ENCODE assay signal across 29 mouse cellular contexts in genomic region chr5:140171710-140172109, GRCm38 (mm10).
"Had no signal": no experiment of that assay in that cellular context is flagged by ENCODE, and none has a peak within 500 bp of the region (broad histone marks: within the 10 kb centered on the region; RNA-seq: fewer than 3 reads in every experiment).

No protein-coding gene starts in this region.

- H3K4me3 ChIP-seq: left cerebral cortex, adult 2 months; limb, embryonic 10.5 days; limb, embryonic 12.5 days; limb, embryonic 13.5 days; limb, embryonic 15.5 days; liver, embryonic 13.5 days; liver, embryonic 15.5 days; lung, embryonic 15.5 days; megakaryocyte, embryonic 14.5 days; midbrain, embryonic 10.5 days; midbrain, embryonic 12.5 days; midbrain, embryonic 13.5 days; midbrain, embryonic 15.5 days; myocyte; neural tube, embryonic 12.5 days; neural tube, embryonic 13.5 days had no signal

- H3K9me3 ChIP-seq: limb, embryonic 10.5 days; limb, embryonic 12.5 days; limb, embryonic 13.5 days; limb, embryonic 15.5 days; liver, embryonic 13.5 days; liver, embryonic 15.5 days; lung, embryonic 15.5 days; megakaryocyte, embryonic 14.5 days; midbrain, embryonic 10.5 days; midbrain, embryonic 12.5 days; midbrain, embryonic 13.5 days; midbrain, embryonic 15.5 days; neural tube, embryonic 12.5 days; neural tube, embryonic 13.5 days had no signal

- H3K4me1 ChIP-seq: lung, embryonic 15.5 days had no signal

- H3K36me3 ChIP-seq: limb, embryonic 10.5 days; limb, embryonic 12.5 days; limb, embryonic 13.5 days; liver, embryonic 13.5 days; liver, embryonic 15.5 days; lung, embryonic 15.5 days; midbrain, embryonic 10.5 days; midbrain, embryonic 12.5 days; midbrain, embryonic 13.5 days; midbrain, embryonic 15.5 days; neural tube, embryonic 12.5 days; neural tube, embryonic 13.5 days had no signal

- H3K4me2 ChIP-seq: limb, embryonic 12.5 days; limb, embryonic 13.5 days; limb, embryonic 15.5 days; liver, embryonic 11.5 days; liver, embryonic 13.5 days; liver, embryonic 15.5 days; lung, embryonic 14.5 days; lung, embryonic 15.5 days; midbrain, embryonic 12.5 days; midbrain, embryonic 13.5 days; midbrain, embryonic 15.5 days; neural tube, embryonic 12.5 days; neural tube, embryonic 13.5 days had no signal

- ATAC-seq: lung, postnatal 0 days; midbrain, embryonic 13.5 days; midbrain, embryonic 15.5 days; midbrain, embryonic 16.5 days had no signal

- H3K27me3 ChIP-seq: limb, embryonic 12.5 days; limb, embryonic 13.5 days; limb, embryonic 15.5 days; liver, embryonic 13.5 days; liver, embryonic 15.5 days; lung, embryonic 15.5 days; midbrain, embryonic 12.5 days; midbrain, embryonic 13.5 days; midbrain, embryonic 15.5 days; neural tube, embryonic 12.5 days; neural tube, embryonic 13.5 days had no signal

- H3K9ac ChIP-seq: limb, embryonic 12.5 days; limb, embryonic 13.5 days; limb, embryonic 15.5 days; liver, embryonic 13.5 days; liver, embryonic 14.5 days; liver, embryonic 15.5 days; lung, embryonic 14.5 days; lung, embryonic 15.5 days; midbrain, embryonic 12.5 days; midbrain, embryonic 13.5 days; midbrain, embryonic 15.5 days; neural tube, embryonic 12.5 days; neural tube, embryonic 13.5 days had no signal

- H3K27ac ChIP-seq: left cerebral cortex, adult 2 months; limb, embryonic 10.5 days; limb, embryonic 12.5 days; limb, embryonic 13.5 days; limb, embryonic 15.5 days; liver, embryonic 13.5 days; liver, embryonic 14.5 days; liver, embryonic 15.5 days; lung, embryonic 15.5 days; macrophage; midbrain, embryonic 10.5 days; midbrain, embryonic 12.5 days; midbrain, embryonic 13.5 days; midbrain, embryonic 15.5 days; neural tube, embryonic 12.5 days; neural tube, embryonic 13.5 days had no signal

- DNase-seq: left cerebral cortex, postnatal 4 days; liver, embryonic 13.5 days; lung, adult 18-20 months; lung, adult 2 months; lung, embryonic 14.5 days; lung, postnatal 10 days; lung, postnatal 14 days; lung, postnatal 36 days; lung, postnatal 4 days had no signal
